Mouse (Mus musculus) heart, adult 2 months (tissue): ENCODE data around the gene Odf2.

Experiments
- CTCF ChIP-seq: fragments of 200-600 bp; IDR thresholded peaks from 2 replicates; pipeline ENCODE4 v1.8.1; 2022; ENCODE audit warnings: antibody characterized with exemption, mild to moderate bottlenecking, moderate library complexity
- EP300 ChIP-seq: fragments of 200-500 bp; IDR thresholded peaks from 2 replicates; pipeline ENCODE4 v1.6.1; 2011; ENCODE audit warnings: low read depth, low read length, control low read depth; ENCODE audit not compliant: insufficient read depth
- POLR2A ChIP-seq: fragments of 200-500 bp; IDR thresholded peaks from 2 replicates; pipeline ENCODE4 v1.6.1; 2011; ENCODE audit warnings: mild to moderate bottlenecking, low read depth, low read length, control low read depth; ENCODE audit not compliant: insufficient read depth

GRCm38 (mm10) chr2:29898081-29898480 is 9.1 kb downstream of the Odf2 start:
- no peak for TF ChIP-seq POLR2A
- TF ChIP-seq CTCF = no peak
- no peak for TF ChIP-seq EP300
